Mouse (Mus musculus) kidney, embryonic 15.5 days (tissue): ENCODE measurements around the gene Cacna2d1. TPM values are rescaled to one million over a fixed set of nuclear protein-coding genes. Genes with fewer than 3 reads are reported as not detected.

Source experiments
- ATAC-seq: fragments of 200-750 bp; cut with Nextera tagmentation; replicated peaks from 2 replicates; pipeline ENCODE4 v1.8.0; 2017; ENCODE audit warnings: moderate TSS enrichment; ENCODE audit not compliant: low FRiP score
- H3K27ac ChIP-seq: fragments of 300-500 bp; sonication (generic); 2 replicates; pipeline ENCODE4 v1.5.1; 2015; ENCODE audit warnings: mild to moderate bottlenecking, inconsistent platforms
- H3K27me3 ChIP-seq: fragments of 300-500 bp; sonication (generic); 2 replicates; pipeline ENCODE4 v1.6.1; 2015; ENCODE audit warnings: inconsistent platforms
- H3K36me3 ChIP-seq: fragments of 300-500 bp; sonication (generic); 2 replicates; pipeline ENCODE4 v1.6.1; 2015; ENCODE audit warnings: inconsistent platforms
- H3K4me1 ChIP-seq: fragments of 300-500 bp; sonication (generic); 2 replicates; pipeline ENCODE4 v1.6.1; 2015; ENCODE audit warnings: inconsistent platforms
- H3K4me2 ChIP-seq: fragments of 300-500 bp; sonication (generic); 2 replicates; pipeline ENCODE4 v1.6.1; 2015; ENCODE audit warnings: moderate library complexity, mild to moderate bottlenecking, inconsistent platforms
- H3K4me3 ChIP-seq: fragments of 300-500 bp; sonication (generic); replicated peaks from 2 replicates; pipeline ENCODE4 v1.5.1; 2015; ENCODE audit warnings: mild to moderate bottlenecking, inconsistent platforms
- H3K9ac ChIP-seq: fragments of 300-500 bp; sonication (generic); 2 replicates; pipeline ENCODE4 v1.6.1; 2015; ENCODE audit warnings: mild to moderate bottlenecking, inconsistent platforms
- H3K9me3 ChIP-seq: fragments of 300-500 bp; sonication (generic); replicated peaks from 2 replicates; pipeline ENCODE4 v1.6.1; 2016; ENCODE audit warnings: inconsistent platforms
- WGBS: fragments of 180-500 bp; shearing (Covaris S2); methylation state at CpG from one replicate; pipeline ENCODE4 v1.1.7; 2015; ENCODE audit warnings: mixed read lengths; 5-methylcytosine and 5-hydroxymethylcytosine counted together
- polyA plus RNA-seq: library from polyadenylated mRNA; unstranded; fragments of >200 nt; fragmentation: Nextera tagmentation; extraction: Ambion mirVana; gene quantifications from 2 replicates; pipeline ENCODE4 v1.2.1, GENCODE M21; 2015

Cacna2d1 gene
- polyA plus RNA-seq, 1 experiment from 2014 or later = 18.4 TPM

- H3K27me3 ChIP-seq = no peaks in the 10 kb centered on the region
- no peak overlapping the region for H3K4me3 ChIP-seq
- H3K9ac ChIP-seq = no peak overlapping the region
- H3K9me3 ChIP-seq = no peaks in the 10 kb centered on the region
- no peaks in the 10 kb centered on the region for H3K36me3 ChIP-seq
- no peak for ATAC-seq
- no peak overlapping the region for H3K4me2 ChIP-seq
- no peak overlapping the region for H3K27ac ChIP-seq
- peaks cover 8% of the 10 kb centered on the region for H3K4me1 ChIP-seq
- WGBS = 65% methylated on average over 7 of the region's 7 CpGs
Observed at GRCm38 (mm10) chr5:15985228-15985858, 50.9 kb downstream of the Cacna2d1 start.

- peaks cover 8% of the 10 kb centered on the region for H3K4me1 ChIP-seq
- H3K4me3 ChIP-seq = no peak overlapping the region
- WGBS = 42% methylated on average over 4 of the region's 4 CpGs
- no peak for ATAC-seq
- no peak overlapping the region for H3K27ac ChIP-seq
- H3K9me3 ChIP-seq = no peaks in the 10 kb centered on the region
- H3K9ac ChIP-seq = no peak overlapping the region
- H3K36me3 ChIP-seq = no peaks in the 10 kb centered on the region
- no peaks in the 10 kb centered on the region for H3K27me3 ChIP-seq
- H3K4me2 ChIP-seq = no peak overlapping the region
Observed at GRCm38 (mm10) chr5:15985901-15986300, 51.4 kb downstream of the Cacna2d1 start.

GRCm38 (mm10) chr5:15991428-15992139, 57.1 kb downstream of the Cacna2d1 start:
- no peak overlapping the region for H3K27ac ChIP-seq
- no peaks in the 10 kb centered on the region for H3K27me3 ChIP-seq
- no peak overlapping the region for H3K4me2 ChIP-seq
- 55% methylated on average over 12 of the region's 12 CpGs for WGBS
- no peak overlapping the region for H3K4me3 ChIP-seq
- no peaks in the 10 kb centered on the region for H3K9me3 ChIP-seq
- no peaks in the 10 kb centered on the region; the same call in 1 of the 2 replicates for H3K4me1 ChIP-seq
- no peak overlapping the region for H3K9ac ChIP-seq
- no peaks in the 10 kb centered on the region for H3K36me3 ChIP-seq
- 0 out of 2 replicates have a peak, but pooled peaks have one; percentile 18 for ATAC-seq

GRCm38 (mm10) chr5:15993252-15993944, 58.9 kb downstream of the Cacna2d1 start:
- H3K4me1 ChIP-seq = no peaks in the 10 kb centered on the region; the same call in 1 of the 2 replicates
- WGBS = 60% methylated on average over 4 of the region's 4 CpGs
- ATAC-seq = 0 out of 2 replicates have a peak, but pooled peaks have one; percentile 43
- H3K9me3 ChIP-seq = no peaks in the 10 kb centered on the region
- no peak overlapping the region for H3K9ac ChIP-seq
- H3K27me3 ChIP-seq = no peaks in the 10 kb centered on the region
- H3K27ac ChIP-seq = no peak overlapping the region
- H3K4me3 ChIP-seq = no peak overlapping the region
- H3K36me3 ChIP-seq = no peaks in the 10 kb centered on the region
- H3K4me2 ChIP-seq = no peak overlapping the region

GRCm38 (mm10) chr5:15997190-15997589, 62.7 kb downstream of the Cacna2d1 start:
- no peaks in the 10 kb centered on the region for H3K9me3 ChIP-seq
- peaks cover under 1% of the 10 kb centered on the region for H3K4me1 ChIP-seq
- no peak for ATAC-seq
- H3K36me3 ChIP-seq = no peaks in the 10 kb centered on the region
- no peaks in the 10 kb centered on the region for H3K27me3 ChIP-seq
- no peak overlapping the region for H3K27ac ChIP-seq
- H3K4me2 ChIP-seq = no peak overlapping the region
- H3K4me3 ChIP-seq = no peak overlapping the region
- H3K9ac ChIP-seq = no peak overlapping the region
- WGBS = 88% methylated on average over 3 of the region's 3 CpGs

- Histone ChIP-seq H3K4me1 (peaks cover 6% of the 10 kb centered on the region), H3K4me2 (no peak overlapping the region), H3K4me3 (no peak overlapping the region), H3K36me3 (no peaks in the 10 kb centered on the region), H3K9me3 (no peaks in the 10 kb centered on the region), H3K27ac (no peak overlapping the region), H3K27me3 (no peaks in the 10 kb centered on the region), H3K9ac (no peak overlapping the region)
- 93% methylated on average over 1 of the region's 1 CpGs for WGBS
- no peak for ATAC-seq
Observed at GRCm38 (mm10) chr5:15997769-15998168, 63.3 kb downstream of the Cacna2d1 start.

- Histone ChIP-seq H3K27me3 (no peaks in the 10 kb centered on the region), H3K36me3 (no peaks in the 10 kb centered on the region), H3K4me1 (peaks cover 14% of the 10 kb centered on the region), H3K9me3 (no peaks in the 10 kb centered on the region), H3K27ac (no peak overlapping the region), H3K4me2 (no peak overlapping the region), H3K4me3 (no peak overlapping the region), H3K9ac (no peak overlapping the region)
- 92% methylated on average over 2 of the region's 2 CpGs for WGBS
- ATAC-seq = no peak
Observed at GRCm38 (mm10) chr5:16000917-16001316, 66.4 kb downstream of the Cacna2d1 start.

- Histone ChIP-seq H3K27ac (peak overlapping the region; percentile 75), H3K4me3 (no peak overlapping the region), H3K9ac (no peak overlapping the region), H3K27me3 (no peaks in the 10 kb centered on the region), H3K36me3 (no peaks in the 10 kb centered on the region), H3K4me1 (peaks cover 14% of the 10 kb centered on the region), H3K9me3 (no peaks in the 10 kb centered on the region), H3K4me2 (peak overlapping the region; percentile 29)
- WGBS = 11% methylated on average over 9 of the region's 9 CpGs
- ATAC-seq = peak; percentile 86
Observed at GRCm38 (mm10) chr5:16002431-16003063, 68.1 kb downstream of the Cacna2d1 start.

GRCm38 (mm10) chr5:16004305-16004704, 69.8 kb downstream of the Cacna2d1 start:
- Histone ChIP-seq H3K4me1 (peaks cover 14% of the 10 kb centered on the region), H3K36me3 (no peaks in the 10 kb centered on the region), H3K27me3 (no peaks in the 10 kb centered on the region), H3K27ac (no peak overlapping the region), H3K9me3 (no peaks in the 10 kb centered on the region), H3K9ac (no peak overlapping the region), H3K4me3 (no peak overlapping the region), H3K4me2 (no peak overlapping the region)
- no peak for ATAC-seq
- 51% methylated on average over 6 of the region's 6 CpGs for WGBS

- no peak overlapping the region for H3K27ac ChIP-seq
- H3K4me2 ChIP-seq = no peak overlapping the region
- no peak overlapping the region for H3K9ac ChIP-seq
- H3K27me3 ChIP-seq = no peaks in the 10 kb centered on the region
- H3K4me3 ChIP-seq = no peak overlapping the region
- 85% methylated on average over 6 of the region's 6 CpGs for WGBS
- no peaks in the 10 kb centered on the region for H3K36me3 ChIP-seq
- ATAC-seq = no peak
- H3K9me3 ChIP-seq = no peaks in the 10 kb centered on the region
- peaks cover 14% of the 10 kb centered on the region for H3K4me1 ChIP-seq
Observed at GRCm38 (mm10) chr5:16006964-16007363, 72.5 kb downstream of the Cacna2d1 start.

GRCm38 (mm10) chr5:16013649-16014048, 79.2 kb downstream of the Cacna2d1 start:
- 29% methylated on average over 2 of the region's 2 CpGs for WGBS
- no peaks in the 10 kb centered on the region for H3K9me3 ChIP-seq

GRCm38 (mm10) chr5:16014392-16014791, 79.9 kb downstream of the Cacna2d1 start:
- peaks cover 3% of the 10 kb centered on the region; the same call in 1 of the 2 replicates for H3K4me1 ChIP-seq
- H3K4me2 ChIP-seq = no peak overlapping the region
- H3K27ac ChIP-seq = no peak overlapping the region
- H3K4me3 ChIP-seq = no peak overlapping the region
- no peaks in the 10 kb centered on the region for H3K9me3 ChIP-seq
- 23% methylated on average over 2 of the region's 2 CpGs for WGBS
- H3K9ac ChIP-seq = no peak overlapping the region
- H3K36me3 ChIP-seq = no peaks in the 10 kb centered on the region
- ATAC-seq = peak; percentile 88
- no peaks in the 10 kb centered on the region for H3K27me3 ChIP-seq

More at GRCm38 (mm10) chr5:16013649-16014048, 79.2 kb downstream of the Cacna2d1 start:
- Histone ChIP-seq H3K4me2 (no peak overlapping the region), H3K27ac (no peak overlapping the region), H3K4me3 (no peak overlapping the region), H3K27me3 (no peaks in the 10 kb centered on the region), H3K9ac (no peak overlapping the region), H3K4me1 (peaks cover 3% of the 10 kb centered on the region; the same call in 1 of the 2 replicates), H3K36me3 (no peaks in the 10 kb centered on the region)
- peak; percentile 85 for ATAC-seq
